Mouse (Mus musculus): Measurements from ENCODE around the gene Pcsk1n. TPM values are rescaled to one million over a fixed set of nuclear protein-coding genes. Genes with fewer than 3 reads are reported as not detected.

Gene Pcsk1n
- 8.2 and 10.0 TPM in 2 replicates for polyA plus RNA-seq (2012; rRNA removed)

- Histone ChIP-seq H3K4me3 (ENCODE audit: control insufficient read depth, low read depth, low read length) (0 out of 2 replicates have a peak within 1 kb of the TSS, but pooled peaks have one; percentile 16), H3K36me3 (ENCODE audit: control insufficient read depth, insufficient read depth, low read length) (no peaks in the 10 kb centered on the region), H3K27me3 (ENCODE audit: control insufficient read depth, insufficient read depth, low read length) (no peaks in the 10 kb centered on the region), H3K4me1 (ENCODE audit: control insufficient read depth, insufficient read depth, low read length) (peaks cover 7% of the 10 kb centered on the region), H3K27ac (ENCODE audit: control insufficient read depth, insufficient read depth, low read depth, low read length) (no peak within 1 kb of the TSS)
- TF ChIP-seq POLR2A (IDR thresholded peaks at IDR 0.05; ENCODE audit: control insufficient read depth, low read depth, low read length) (no peak), CTCF (IDR thresholded peaks at IDR 0.05; ENCODE audit: control insufficient read depth, insufficient read depth, insufficient replicate concordance, low read depth, low read length) (no peak)
These were observed at the start of gene Pcsk1n for GRCm38 (mm10) chrX:7919601-7920383. Pcsk1n (plus strand) TSS chrX:7919822.

- H3K4me1 ChIP-seq (ENCODE audit: control insufficient read depth, insufficient read depth, low read length), result no peaks in the 10 kb centered on the region; the same call in 1 of the 2 replicates
- no peaks in the 10 kb centered on the region for H3K27me3 ChIP-seq (ENCODE audit: control insufficient read depth, insufficient read depth, low read length)
- TF ChIP-seq CTCF (IDR thresholded peaks at IDR 0.05; ENCODE audit: control insufficient read depth, insufficient read depth, insufficient replicate concordance, low read depth, low read length) (no peak), POLR2A (IDR thresholded peaks at IDR 0.05; ENCODE audit: control insufficient read depth, low read depth, low read length) (no peak)
- H3K36me3 ChIP-seq (ENCODE audit: control insufficient read depth, insufficient read depth, low read length), result no peaks in the 10 kb centered on the region
- no peak overlapping the region for H3K4me3 ChIP-seq (ENCODE audit: control insufficient read depth, low read depth, low read length)
- H3K27ac ChIP-seq (ENCODE audit: control insufficient read depth, insufficient read depth, low read depth, low read length), result no peak overlapping the region
These were observed 49.8 kb upstream of the Pcsk1n start for GRCm38 (mm10) chrX:7869826-7870225.

- Histone ChIP-seq H3K27ac (ENCODE audit: control insufficient read depth, insufficient read depth, low read depth, low read length) (peak within 1 kb of the TSS; percentile 73), H3K4me3 (ENCODE audit: control insufficient read depth, low read depth, low read length) (peak within 1 kb of the TSS; percentile 84), H3K4me1 (ENCODE audit: control insufficient read depth, insufficient read depth, low read length) (peaks cover 16% of the 10 kb centered on the region), H3K27me3 (ENCODE audit: control insufficient read depth, insufficient read depth, low read length) (no peaks in the 10 kb centered on the region), H3K36me3 (ENCODE audit: control insufficient read depth, insufficient read depth, low read length) (no peaks in the 10 kb centered on the region)
- TF ChIP-seq POLR2A (IDR thresholded peaks at IDR 0.05; ENCODE audit: control insufficient read depth, low read depth, low read length) (no peak), CTCF (IDR thresholded peaks at IDR 0.05; ENCODE audit: control insufficient read depth, insufficient read depth, insufficient replicate concordance, low read depth, low read length) (no peak)
These were observed 41.6 kb upstream of the Pcsk1n start, which contains the start of gene Pim2 for GRCm38 (mm10) chrX:7878007-7878419. Pim2 (plus strand) TSS chrX:7878262.

GRCm38 (mm10) chrX:7878495-7878894, 41.1 kb upstream of the Pcsk1n start:
- Histone ChIP-seq H3K27me3 (ENCODE audit: control insufficient read depth, insufficient read depth, low read length) (no peaks in the 10 kb centered on the region), H3K36me3 (ENCODE audit: control insufficient read depth, insufficient read depth, low read length) (no peaks in the 10 kb centered on the region), H3K4me1 (ENCODE audit: control insufficient read depth, insufficient read depth, low read length) (peaks cover 16% of the 10 kb centered on the region), H3K27ac (ENCODE audit: control insufficient read depth, insufficient read depth, low read depth, low read length) (peak overlapping the region; percentile 73), H3K4me3 (ENCODE audit: control insufficient read depth, low read depth, low read length) (peak overlapping the region; percentile 84)
- TF ChIP-seq POLR2A (IDR thresholded peaks at IDR 0.05; ENCODE audit: control insufficient read depth, low read depth, low read length) (no peak), CTCF (IDR thresholded peaks at IDR 0.05; ENCODE audit: control insufficient read depth, insufficient read depth, insufficient replicate concordance, low read depth, low read length) (no peak)

GRCm38 (mm10) chrX:7879819-7880218, 39.8 kb upstream of the Pcsk1n start:
- Histone ChIP-seq H3K4me3 (ENCODE audit: control insufficient read depth, low read depth, low read length) (peak overlapping the region; percentile 50), H3K36me3 (ENCODE audit: control insufficient read depth, insufficient read depth, low read length) (no peaks in the 10 kb centered on the region), H3K4me1 (ENCODE audit: control insufficient read depth, insufficient read depth, low read length) (peaks cover 16% of the 10 kb centered on the region), H3K27ac (ENCODE audit: control insufficient read depth, insufficient read depth, low read depth, low read length) (peak overlapping the region; percentile 80), H3K27me3 (ENCODE audit: control insufficient read depth, insufficient read depth, low read length) (no peaks in the 10 kb centered on the region)
- 0 out of 2 replicates have a peak, but pooled peaks have one; percentile 13 for TF ChIP-seq CTCF (IDR thresholded peaks at IDR 0.05; ENCODE audit: control insufficient read depth, insufficient read depth, insufficient replicate concordance, low read depth, low read length)
- 0 out of 2 replicates have a peak, but pooled peaks have one; percentile 19 for TF ChIP-seq POLR2A (IDR thresholded peaks at IDR 0.05; ENCODE audit: control insufficient read depth, low read depth, low read length)

- H3K36me3 ChIP-seq (ENCODE audit: control insufficient read depth, insufficient read depth, low read length), result no peaks in the 10 kb centered on the region
- peaks cover 11% of the 10 kb centered on the region for H3K4me1 ChIP-seq (ENCODE audit: control insufficient read depth, insufficient read depth, low read length)
- peak within 1 kb of the TSS; percentile 96 for H3K27ac ChIP-seq (ENCODE audit: control insufficient read depth, insufficient read depth, low read depth, low read length)
- peak within 1 kb of the TSS; percentile 98 for H3K4me3 ChIP-seq (ENCODE audit: control insufficient read depth, low read depth, low read length)
- H3K27me3 ChIP-seq (ENCODE audit: control insufficient read depth, insufficient read depth, low read length), result no peaks in the 10 kb centered on the region
- TF ChIP-seq CTCF (IDR thresholded peaks at IDR 0.05; ENCODE audit: control insufficient read depth, insufficient read depth, insufficient replicate concordance, low read depth, low read length) (no peak), POLR2A (IDR thresholded peaks at IDR 0.05; ENCODE audit: control insufficient read depth, low read depth, low read length) (peak; percentile 74)
These were observed 35.6 kb upstream of the Pcsk1n start, which contains the start of gene Slc35a2 for GRCm38 (mm10) chrX:7883841-7884567. Slc35a2 (plus strand) TSS chrX:7884028.

GRCm38 (mm10) chrX:7898211-7898610, 21.4 kb upstream of the Pcsk1n start:
- Histone ChIP-seq H3K27me3 (ENCODE audit: control insufficient read depth, insufficient read depth, low read length) (no peaks in the 10 kb centered on the region), H3K36me3 (ENCODE audit: control insufficient read depth, insufficient read depth, low read length) (no peaks in the 10 kb centered on the region), H3K27ac (ENCODE audit: control insufficient read depth, insufficient read depth, low read depth, low read length) (peak overlapping the region; percentile 87), H3K4me3 (ENCODE audit: control insufficient read depth, low read depth, low read length) (peak overlapping the region; percentile 91), H3K4me1 (ENCODE audit: control insufficient read depth, insufficient read depth, low read length) (peaks cover 2% of the 10 kb centered on the region)
- TF ChIP-seq POLR2A (IDR thresholded peaks at IDR 0.05; ENCODE audit: control insufficient read depth, low read depth, low read length) (no peak), CTCF (IDR thresholded peaks at IDR 0.05; ENCODE audit: control insufficient read depth, insufficient read depth, insufficient replicate concordance, low read depth, low read length) (no peak)
